Mouse (Mus musculus): ENCODE data around the gene Maf.

Gene Maf

DNA sequence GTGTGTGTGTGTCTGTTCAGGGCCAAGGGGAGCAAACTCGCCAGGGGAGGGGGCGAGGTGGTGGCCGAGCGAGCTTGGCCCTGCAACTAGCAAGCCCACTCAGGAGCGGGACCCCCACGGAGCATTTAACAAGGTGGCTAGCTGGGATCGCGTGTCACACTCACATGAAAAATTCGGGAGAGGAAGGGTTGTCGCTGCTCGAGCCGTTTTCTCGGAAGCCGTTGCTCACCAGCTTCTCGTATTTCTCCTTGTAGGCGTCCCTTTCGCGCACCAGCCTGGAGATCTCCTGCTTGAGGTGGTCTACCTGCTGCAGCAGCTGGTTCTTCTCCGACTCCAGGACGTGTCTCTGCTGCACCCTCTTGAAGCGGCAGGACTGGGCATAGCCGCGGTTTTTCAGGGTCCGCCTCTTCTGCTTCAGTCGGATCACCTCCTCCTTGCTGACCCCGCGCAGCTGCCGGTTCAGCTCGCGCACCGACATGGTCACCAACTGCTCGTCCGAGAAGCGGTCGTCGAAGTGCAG lies 1.9 kb downstream of the Maf start:
- DNase-seq (ENCODE audit: low spot score in 2 of 2), result peak; percentile 10 to 29

- no peak for DNase-seq (ENCODE audit: low spot score in 2 of 2)
These were observed 4.5 kb downstream of the Maf start for GRCm38 (mm10) chr8:115703056-115703455.

- no peak for DNase-seq (ENCODE audit: low spot score in 2 of 2)
These were observed 6.6 kb downstream of the Maf start for GRCm38 (mm10) chr8:115701001-115701400.

GRCm38 (mm10) chr8:115699151-115699550 lies 8.4 kb downstream of the Maf start:
- no peak for DNase-seq (ENCODE audit: low spot score in 2 of 2)

DNA sequence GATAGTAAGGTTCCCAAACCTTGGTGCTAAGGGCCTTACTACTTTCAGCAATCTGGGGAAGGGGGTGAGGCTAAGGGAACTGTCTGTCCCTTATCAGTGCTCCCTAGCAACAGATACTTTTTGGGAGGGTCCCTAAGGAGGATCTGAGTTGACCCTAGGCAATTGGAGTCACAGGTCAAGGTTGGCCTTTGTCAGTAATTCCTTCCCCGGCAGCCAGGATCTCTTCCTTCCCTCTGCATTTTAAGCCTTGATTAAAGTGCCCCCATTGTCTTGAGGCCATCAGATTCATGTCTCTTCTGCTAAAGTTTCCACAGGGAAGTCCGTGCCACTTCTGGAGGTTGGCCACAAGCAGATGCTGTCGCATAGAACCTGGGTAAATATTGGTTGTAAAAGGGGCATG lies 10.2 kb downstream of the Maf start:
- no peak for DNase-seq (ENCODE audit: low spot score in 2 of 2)

DNA sequence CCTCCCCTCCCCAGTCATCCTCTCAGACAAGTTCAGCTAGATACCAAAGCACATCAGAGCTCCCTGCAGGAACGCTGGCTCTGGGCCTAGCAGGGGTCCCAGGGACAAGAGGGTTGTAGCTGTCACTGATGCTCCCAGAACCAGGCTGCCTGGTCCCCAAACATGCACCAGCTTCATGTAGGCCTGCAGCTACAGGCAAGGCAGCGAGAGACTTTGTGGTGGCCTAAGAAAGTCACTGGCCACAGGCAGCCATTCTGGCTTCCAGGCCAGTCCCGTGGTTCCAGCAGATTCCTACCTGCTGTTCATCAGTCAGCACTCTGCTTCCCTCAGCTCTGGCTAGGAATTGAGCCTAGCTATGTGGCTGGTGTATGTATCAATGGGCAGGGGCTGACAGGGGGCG lies 10.9 kb downstream of the Maf start:
- DNase-seq (ENCODE audit: low spot score in 2 of 2), result no peak

DNA sequence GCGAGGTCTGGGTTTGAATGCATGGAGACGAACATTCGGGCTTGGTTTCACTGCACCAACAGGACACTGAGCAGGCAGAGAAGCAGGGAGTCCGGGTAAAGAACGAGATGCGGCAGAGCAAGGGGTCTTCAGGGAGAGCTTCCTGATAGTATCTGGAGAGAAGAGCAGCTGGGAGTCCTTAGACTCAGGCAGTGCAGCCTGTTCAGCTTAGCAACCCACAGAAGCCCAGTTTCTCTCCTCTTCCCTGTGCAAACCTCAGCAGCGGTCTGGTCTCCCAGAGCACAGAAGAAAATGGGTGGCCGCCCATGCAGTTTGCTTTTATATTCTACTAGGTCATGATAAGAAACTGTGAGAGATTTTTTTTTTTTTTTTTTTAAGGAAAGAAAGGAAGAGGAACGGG lies 20.2 kb downstream of the Maf start:
- no peak for DNase-seq (ENCODE audit: low spot score in 2 of 2)

DNA sequence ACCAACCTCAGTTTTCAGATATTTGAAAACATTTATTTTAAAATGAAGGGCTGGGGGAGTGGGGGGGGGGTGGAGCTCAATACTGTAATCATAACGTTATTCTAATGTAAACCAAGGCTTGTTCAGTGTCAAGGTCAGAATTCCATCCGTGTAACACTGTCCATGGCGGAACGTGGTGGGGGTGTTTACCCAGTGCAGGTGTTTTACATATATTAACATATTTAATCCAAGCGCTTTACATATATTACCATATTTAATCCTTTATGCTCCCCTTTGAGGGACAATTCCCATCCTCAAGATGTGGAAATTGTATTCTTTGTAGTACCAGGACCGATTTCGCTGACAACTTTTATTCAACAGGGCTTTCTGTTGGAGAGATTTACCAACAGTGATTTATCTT lies 24.3 kb downstream of the Maf start:
- DNase-seq (ENCODE audit: low spot score in 2 of 2), result no peak

GRCm38 (mm10) chr8:115679539-115679938 lies 28.1 kb downstream of the Maf start:
- no peak for DNase-seq (ENCODE audit: low spot score in 2 of 2)

DNA sequence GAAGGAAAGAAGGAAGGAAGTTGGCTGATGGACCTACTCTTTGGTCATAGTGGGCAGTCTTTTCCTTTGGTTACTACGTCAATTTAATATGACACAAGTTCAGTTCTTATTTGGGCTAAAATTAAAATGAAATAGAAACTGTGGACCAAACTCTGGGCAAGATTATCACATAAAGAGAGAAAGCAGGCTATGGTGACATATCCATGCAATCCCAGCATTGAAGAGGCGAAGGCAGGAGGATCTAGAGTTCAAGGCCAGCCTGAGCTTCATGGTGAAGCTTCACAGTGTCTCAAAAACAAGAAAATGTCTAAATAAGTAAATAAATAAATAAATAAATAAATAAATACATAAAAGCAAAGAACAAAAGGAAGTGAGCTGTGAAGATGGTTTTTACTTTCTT lies 42.7 kb downstream of the Maf start:
- DNase-seq (ENCODE audit: low spot score in 2 of 2), result no peak

DNA sequence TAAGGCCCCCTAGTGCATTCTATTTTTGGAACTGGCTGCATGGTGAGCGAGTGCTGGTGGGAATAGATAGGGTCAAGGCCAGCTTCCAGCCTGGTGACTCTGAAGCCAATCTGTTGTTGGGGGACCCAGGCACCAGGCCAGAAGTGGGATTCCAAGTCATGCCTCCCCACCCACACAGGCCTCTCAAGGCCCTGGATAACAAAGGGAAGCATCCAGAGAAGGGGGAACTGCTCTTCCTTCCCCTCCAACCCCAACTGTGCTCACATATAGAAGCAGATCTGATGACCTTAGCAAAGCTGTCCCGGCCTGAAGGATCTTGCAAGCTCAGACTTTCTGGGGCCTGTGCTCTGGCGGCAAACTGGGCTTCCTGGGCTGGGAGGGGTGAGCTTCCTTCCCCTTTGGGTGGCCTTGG lies 57.5 kb downstream of the Maf start:
- DNase-seq (ENCODE audit: low spot score in 2 of 2), result peak; percentile 25 to 33

- no peak for DNase-seq (ENCODE audit: low spot score in 2 of 2)
These were observed 62.5 kb downstream of the Maf start for GRCm38 (mm10) chr8:115645139-115645538.

- no peak for DNase-seq (ENCODE audit: low spot score in 2 of 2)
These were observed 65.7 kb downstream of the Maf start for GRCm38 (mm10) chr8:115641936-115642335.

GRCm38 (mm10) chr8:115639951-115640350 lies 67.6 kb downstream of the Maf start:
- no peak for DNase-seq (ENCODE audit: low spot score in 2 of 2)

DNA sequence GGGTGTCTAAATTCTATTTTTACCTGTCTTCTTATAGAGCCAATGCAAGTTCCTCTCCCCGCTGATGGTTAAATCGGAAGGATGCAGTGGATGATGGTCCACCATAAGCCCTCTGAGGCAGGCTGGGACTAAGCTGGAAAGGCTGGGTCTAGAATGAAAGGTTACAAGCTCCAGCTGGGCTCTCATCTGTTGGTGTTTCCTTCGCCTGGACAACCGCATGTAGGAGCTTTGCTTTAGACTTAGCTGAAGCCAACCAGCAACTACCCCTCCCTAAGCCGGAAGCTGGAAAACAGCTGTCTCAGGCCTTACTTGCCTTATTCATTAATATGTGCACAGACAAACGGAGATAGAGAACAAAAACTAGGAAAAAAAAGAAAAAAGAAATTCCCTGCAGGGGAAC lies 70.8 kb downstream of the Maf start:
- DNase-seq (ENCODE audit: low spot score in 2 of 2), result no peak

Data from spleen, postnatal 36 days (tissue).